Mouse (Mus musculus): ENCODE results near the gene Pitpnm1.
"Not testable (repeated sequence)": the region's sequence is repeated elsewhere in the genome, so short reads cannot be mapped to it uniquely, and the experiment has no call there.

Gene Pitpnm1

GRCm38 (mm10) chr19:4118350-4118749 is 18.6 kb downstream of the Pitpnm1 start:
- DNase-seq (ENCODE audit: low read depth): no peak

DNA sequence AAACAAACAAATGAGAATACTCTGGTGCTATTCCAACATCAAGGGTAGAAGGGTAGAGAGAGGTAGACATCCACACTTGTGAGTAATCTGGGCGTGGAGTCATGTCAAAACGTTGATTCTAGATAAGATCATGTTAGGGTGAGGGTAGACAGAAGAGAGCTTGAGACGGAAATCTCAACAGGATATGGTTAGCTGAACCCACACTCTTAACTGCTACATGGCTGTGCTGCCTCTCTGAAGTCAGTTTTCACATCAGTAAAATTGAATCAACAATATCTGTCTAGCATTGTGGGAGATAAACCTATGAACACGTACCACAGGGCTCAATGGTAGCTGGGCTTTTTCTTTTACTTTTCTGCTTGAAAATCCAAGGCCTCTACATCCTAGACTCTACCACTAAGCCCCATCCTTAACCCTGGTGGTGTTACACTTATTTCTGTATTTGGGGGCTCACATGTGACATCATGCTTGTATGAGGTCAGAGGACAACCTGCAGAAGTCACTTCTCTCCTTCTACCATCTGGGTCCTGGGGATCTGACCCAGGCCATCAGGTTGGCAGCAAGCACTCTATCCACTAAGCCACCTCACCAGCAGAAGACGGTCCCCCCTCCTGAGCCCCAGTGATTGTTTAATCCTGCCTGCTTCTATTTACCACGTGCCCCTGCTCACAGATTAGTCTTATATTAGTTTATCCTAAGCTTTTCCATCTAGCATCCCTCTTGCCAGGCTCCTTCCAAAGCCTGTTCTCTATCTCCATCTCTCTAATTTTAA is 20.1 kb downstream of the Pitpnm1 start:
- no peak for DNase-seq (ENCODE audit: low read depth)

GRCm38 (mm10) chr19:4120496-4120895 is 20.7 kb downstream of the Pitpnm1 start:
- DNase-seq (ENCODE audit: low read depth): no peak

DNA sequence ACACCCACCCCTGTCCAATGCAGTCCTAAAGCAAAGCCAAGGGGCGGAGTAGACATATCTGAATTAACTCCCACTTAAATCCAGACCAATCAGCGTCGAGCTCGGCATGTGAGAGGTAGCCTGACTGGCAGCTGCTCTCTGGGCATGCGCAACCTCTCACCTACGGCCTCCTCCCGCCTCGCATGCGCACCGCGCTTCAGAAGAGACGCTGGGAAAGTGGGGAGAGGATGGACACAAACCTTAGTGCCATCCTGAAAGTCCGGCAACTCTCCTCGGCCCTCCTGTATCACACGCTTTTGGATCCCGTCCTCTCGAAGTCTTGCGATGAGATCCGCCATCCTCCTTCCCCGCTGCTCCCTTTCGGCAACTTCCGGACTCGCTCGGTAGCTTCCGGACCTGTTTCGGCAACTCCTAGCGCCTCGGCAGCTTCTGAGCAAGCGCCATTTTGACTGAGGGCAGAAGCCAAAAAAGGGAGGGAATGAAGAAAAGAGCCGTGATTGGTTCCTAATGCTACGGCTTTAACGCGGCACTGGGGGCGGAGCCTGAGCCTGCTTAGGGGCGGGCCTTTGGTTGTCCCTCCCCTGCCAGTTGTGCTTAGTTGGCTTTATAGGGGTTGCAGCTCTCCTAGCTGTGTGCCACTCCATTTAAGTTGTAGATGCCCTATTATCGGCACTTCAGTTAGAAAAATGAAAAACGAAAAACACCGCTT is 21.5 kb downstream of the Pitpnm1 start:
- peak; percentile 99 for DNase-seq (ENCODE audit: low read depth)

GRCm38 (mm10) chr19:4121896-4122295 is 22.1 kb downstream of the Pitpnm1 start:
- DNase-seq (ENCODE audit: low read depth): not testable (repeated sequence)

GRCm38 (mm10) chr19:4122411-4123370 is 22.9 kb downstream of the Pitpnm1 start:
- DNase-seq (ENCODE audit: low read depth): no peak

GRCm38 (mm10) chr19:4124432-4124831 is 24.6 kb downstream of the Pitpnm1 start:
- DNase-seq (ENCODE audit: low read depth): no peak

DNA sequence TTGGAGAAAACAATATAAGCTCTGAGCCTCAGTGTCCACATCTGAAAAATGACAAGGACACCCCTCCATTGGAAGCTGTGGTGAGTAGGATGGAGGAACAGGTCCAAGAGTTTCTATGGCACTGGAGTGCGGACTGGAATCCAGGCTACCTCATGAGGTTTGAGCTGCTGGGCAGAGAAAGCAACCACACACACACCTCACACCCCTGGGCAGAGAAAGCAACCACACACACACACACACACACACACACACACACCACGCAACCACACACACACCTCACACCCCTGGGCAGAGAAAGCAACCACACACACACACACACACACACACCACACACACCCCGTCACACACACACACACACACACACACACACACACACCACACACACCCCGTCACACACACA is 25.5 kb downstream of the Pitpnm1 start:
- not testable (repeated sequence) for DNase-seq (ENCODE audit: low read depth)

DNA sequence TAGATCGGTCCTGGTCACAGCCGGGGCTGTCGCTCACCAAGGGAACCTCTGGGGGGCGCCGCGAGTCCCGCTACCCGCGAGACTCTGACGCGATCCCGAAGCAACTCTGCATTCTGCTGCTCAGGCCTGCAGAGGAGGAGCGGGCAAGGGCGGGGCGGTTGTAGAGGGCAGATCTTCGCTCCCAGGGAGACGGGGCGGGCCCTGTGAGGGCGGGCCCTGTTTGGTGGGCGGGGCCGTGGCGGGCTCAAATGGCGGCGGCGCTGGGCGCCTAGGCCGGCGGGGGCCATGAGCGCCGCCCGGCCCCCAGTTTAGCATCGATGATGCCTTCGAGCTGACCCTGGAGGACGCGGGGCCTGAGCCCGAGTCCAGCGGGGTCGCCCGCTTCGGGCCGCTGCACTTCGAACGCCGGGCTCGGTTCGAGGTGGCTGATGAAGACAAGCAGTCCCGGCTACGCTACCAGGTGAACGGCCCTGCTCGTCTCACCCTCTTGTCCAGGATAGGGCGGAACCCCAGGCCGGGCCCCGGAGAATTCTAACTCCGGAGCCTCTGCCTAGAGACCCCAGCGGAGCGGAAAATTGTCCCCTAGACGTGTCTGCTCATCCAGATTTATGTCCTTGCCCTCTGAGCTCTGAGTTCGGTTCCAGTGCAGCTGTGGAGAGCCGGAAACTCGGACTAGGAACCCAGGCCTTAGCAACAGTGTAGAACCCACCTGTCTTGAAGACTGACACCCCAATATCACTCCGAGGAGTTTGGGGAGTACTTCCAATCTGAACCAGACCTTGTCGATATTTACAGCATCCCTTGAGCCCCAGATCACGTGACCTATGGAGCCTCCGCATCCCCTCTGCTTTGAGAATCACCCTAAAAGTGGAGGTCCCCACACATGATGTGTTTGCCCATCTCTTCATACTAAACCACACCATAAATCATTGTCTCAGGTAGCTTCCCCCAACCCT is 26.2 kb downstream of the Pitpnm1 start, which contains the start of gene Aip:
Gene Aip, minus strand, starts transcription at position 118 of the 956 bp plus-strand sequence.
- peak; percentile 94 for DNase-seq (ENCODE audit: low read depth)

- DNase-seq (ENCODE audit: low read depth): no peak
Observed at GRCm38 (mm10) chr19:4126759-4127495, 27.1 kb downstream of the Pitpnm1 start.

GRCm38 (mm10) chr19:4129462-4129861 is 29.7 kb downstream of the Pitpnm1 start:
- no peak for DNase-seq (ENCODE audit: low read depth)

GRCm38 (mm10) chr19:4130106-4130505 is 30.3 kb downstream of the Pitpnm1 start:
- no peak for DNase-seq (ENCODE audit: low read depth)

DNA sequence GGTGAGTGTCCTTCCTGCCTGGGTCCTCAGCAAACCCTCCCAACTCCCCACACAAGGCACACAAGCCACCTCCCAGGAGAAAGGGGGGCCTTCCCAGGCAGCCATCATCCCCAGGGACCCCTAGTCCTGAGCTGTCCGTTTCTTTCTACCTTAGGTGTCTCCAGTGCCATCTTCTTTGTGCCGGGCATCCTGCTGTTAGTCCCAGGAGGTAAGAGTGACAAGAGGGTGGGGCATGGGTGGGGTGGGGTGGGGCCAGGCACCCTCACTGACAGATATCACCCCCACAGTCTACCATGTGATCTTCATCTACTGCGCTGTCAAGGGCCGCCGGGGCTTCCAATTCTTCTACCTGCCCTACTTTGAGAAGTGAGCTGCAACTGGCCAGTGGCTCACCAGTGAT is 31.3 kb downstream of the Pitpnm1 start:
- DNase-seq (ENCODE audit: low read depth): no peak

DNA sequence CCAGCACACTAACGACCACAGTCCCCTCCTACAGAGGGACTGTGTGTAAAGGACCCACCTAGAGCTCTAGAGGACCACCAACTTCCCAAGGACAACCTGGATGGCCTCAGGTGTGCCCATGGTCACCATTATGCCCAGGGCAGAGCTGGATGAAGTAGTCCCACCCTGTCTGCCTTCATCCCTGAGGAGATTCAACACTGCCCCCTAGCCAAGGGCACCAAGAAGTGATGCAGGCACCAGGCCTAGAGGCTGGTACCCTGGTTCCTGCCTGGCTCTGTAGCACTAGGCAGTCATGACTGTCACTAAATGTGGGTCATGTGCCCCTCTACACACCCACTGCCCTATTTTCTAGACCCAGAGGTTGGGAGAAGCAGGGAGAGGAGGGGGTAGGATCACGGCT is 32.0 kb downstream of the Pitpnm1 start:
- DNase-seq (ENCODE audit: low read depth): no peak

DNA sequence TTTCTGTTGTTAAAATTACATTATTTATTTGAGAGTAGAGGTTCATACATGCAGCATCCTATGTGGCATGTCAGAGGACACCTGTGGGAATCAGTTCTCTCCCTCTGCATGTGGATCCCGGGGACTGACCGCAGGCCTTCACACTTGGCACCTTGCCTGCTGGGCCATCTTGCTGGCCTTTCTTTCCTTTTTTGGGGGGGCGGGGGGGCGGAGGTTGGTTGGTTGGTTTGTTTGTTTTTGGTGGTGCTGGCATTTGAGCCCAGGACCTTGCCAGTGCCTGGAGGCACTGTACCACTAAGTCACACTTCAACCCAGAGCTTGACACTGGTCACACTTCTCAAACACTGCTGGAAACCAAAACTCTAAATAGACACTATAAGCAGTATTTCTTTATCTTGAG is 34.6 kb downstream of the Pitpnm1 start:
- DNase-seq (ENCODE audit: low read depth): no peak

- not testable (repeated sequence) for DNase-seq (ENCODE audit: low read depth)
Observed at GRCm38 (mm10) chr19:4135229-4135962, 35.6 kb downstream of the Pitpnm1 start.

DNA sequence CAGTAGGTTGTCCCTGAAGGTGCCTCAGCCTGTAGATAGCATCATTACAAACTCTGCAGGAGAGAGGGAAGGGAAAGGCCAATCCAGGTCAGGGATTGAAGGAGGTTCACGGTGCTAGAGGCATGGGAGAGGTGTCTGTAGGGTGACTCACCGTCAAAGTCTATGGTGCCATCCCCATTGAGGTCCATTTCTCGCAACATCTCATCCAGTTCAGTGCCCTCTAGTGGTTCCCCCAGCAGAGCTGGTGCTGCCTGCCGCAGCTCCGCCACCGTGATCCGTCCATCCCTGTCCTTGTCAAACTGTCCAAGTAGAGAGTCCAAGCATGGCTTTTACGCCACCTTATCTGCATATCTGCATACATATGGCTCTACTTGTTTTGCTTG is 36.2 kb downstream of the Pitpnm1 start:
- not testable (repeated sequence) for DNase-seq (ENCODE audit: low read depth)

DNA sequence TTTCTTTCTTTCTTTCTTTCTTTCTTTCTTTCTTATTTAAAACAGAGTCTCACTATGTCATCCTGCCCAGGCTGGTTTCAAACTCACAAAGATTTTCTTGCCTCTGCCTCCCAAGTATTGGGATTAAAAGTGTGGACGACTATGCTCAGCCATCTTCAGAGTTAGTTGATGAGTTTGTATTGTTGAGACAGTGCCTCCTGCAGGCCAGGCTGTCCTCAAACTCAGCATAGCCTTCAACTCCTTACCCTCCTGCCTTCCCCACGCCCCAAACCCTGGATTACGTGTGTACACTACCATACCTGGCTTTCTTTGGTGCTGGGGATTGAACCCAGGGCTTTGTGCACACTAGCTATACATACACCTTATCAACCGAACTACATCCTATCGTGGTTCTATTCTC is 36.7 kb downstream of the Pitpnm1 start:
- no peak for DNase-seq (ENCODE audit: low read depth)

- DNase-seq (ENCODE audit: low read depth): no peak
Observed at GRCm38 (mm10) chr19:4137913-4138312, 38.1 kb downstream of the Pitpnm1 start.

DNA sequence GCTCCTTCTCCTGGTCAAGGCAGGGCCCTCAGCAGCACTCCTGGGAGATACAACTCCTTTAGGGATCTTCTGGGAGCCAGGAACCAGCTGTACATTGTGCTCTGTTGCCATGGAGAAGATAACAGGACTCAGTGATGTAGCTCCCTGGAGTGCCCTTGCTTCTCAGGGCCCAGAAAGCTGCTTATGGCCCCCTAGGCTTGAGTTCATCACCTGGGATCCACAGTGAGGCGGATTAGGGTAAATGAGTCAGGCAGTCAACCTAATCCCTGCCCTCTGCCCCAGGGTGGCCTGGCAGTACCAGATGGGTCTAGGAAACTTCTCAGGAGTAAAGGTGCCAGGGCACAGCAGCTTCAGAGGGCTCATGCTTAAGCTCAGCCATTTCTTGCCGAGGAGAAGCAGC is 39.6 kb downstream of the Pitpnm1 start, which contains the start of gene Gpr152:
Gene Gpr152, plus strand, starts transcription at position 342 of the 400 bp plus-strand sequence.
- DNase-seq (ENCODE audit: low read depth): no peak

Data from fibroblast of lung, adult 2 months (primary cell).